Mouse (Mus musculus): ENCODE measurements around the gene Ndufs3.

- TF ChIP-seq CHD2 (IDR thresholded peaks at IDR 0.05; ENCODE audit: low read depth, low read length) (no peak), ZC3H11A (IDR thresholded peaks at IDR 0.05; ENCODE audit: borderline replicate concordance, low read depth, low read length) (no peak), ZNF384 (IDR thresholded peaks at IDR 0.05; ENCODE audit: low read depth, low read length) (no peak)
Measured at GRCm38 (mm10) chr2:90846955-90847680, 57.5 kb downstream of the Ndufs3 start, which contains the start of gene Mtch2.

Data from ES-E14 (cell line).